Mouse (Mus musculus) embryonic facial prominence, embryonic 10.5 days (tissue): Measurements from ENCODE around the gene Dcakd. TPM values are rescaled to one million over a fixed set of nuclear protein-coding genes. Genes with fewer than 3 reads are reported as not detected.

Source experiments
- microRNA-seq: library from miRNA; unstranded; fragments of <30 nt; microRNA quantifications from one replicate; pipeline ENCODE4, GENCODE M21; 2017
- polyA plus RNA-seq: library from polyadenylated mRNA; unstranded; fragments of >200 nt; fragmentation: Nextera tagmentation; extraction: Ambion mirVana; gene quantifications from 2 replicates; pipeline ENCODE4 v1.2.1, GENCODE M21; 2016

Dcakd gene
- polyA plus RNA-seq, 1 experiment from 2014 or later = 308 TPM

Small RNAs within 50 kb of the gene (microRNA-seq; reads per million reads assigned to microRNA genes)
- not detected for gene Mir6931

Other genes with a start within 250 kb of the Dcakd start
- 80.7 and 89.6 TPM in 2 replicates for gene Gjc1, start 208.6 kb downstream of the Dcakd start, polyA plus RNA-seq
- gene Higd1b, start 192.5 kb downstream of the Dcakd start, polyA plus RNA-seq = not detected in 2 replicates
- 347 and 348 TPM in 2 replicates for gene Eftud2, start 147.3 kb downstream of the Dcakd start, polyA plus RNA-seq
- gene Ccdc103, start 147.1 kb downstream of the Dcakd start, polyA plus RNA-seq = 1.4 and 1.8 TPM in 2 replicates
- gene Fam187a, start 143.2 kb downstream of the Dcakd start, polyA plus RNA-seq = not detected in 2 replicates
- gene Gfap, start 127.4 kb downstream of the Dcakd start, polyA plus RNA-seq = 0.14 and 0.16 TPM in 2 replicates
- gene Kif18b, start 103.2 kb downstream of the Dcakd start, polyA plus RNA-seq = 12.1 and 13.0 TPM in 2 replicates
- 1.5 and 2.7 TPM in 2 replicates for gene C1ql1, start 81.6 kb downstream of the Dcakd start, polyA plus RNA-seq
- gene Nmt1, start 143 bp downstream of the Dcakd start, polyA plus RNA-seq = 63.2 and 66.0 TPM in 2 replicates
- gene Plcd3, start 73.3 kb upstream of the Dcakd start, polyA plus RNA-seq = 1.7 and 2.6 TPM in 2 replicates
- gene Acbd4, start 73.3 kb upstream of the Dcakd start, polyA plus RNA-seq = 6.3 and 10.1 TPM in 2 replicates
- gene Hexim1, start 87.9 kb upstream of the Dcakd start, polyA plus RNA-seq = 2.8 and 2.9 TPM in 2 replicates
- gene Hexim2, start 104.1 kb upstream of the Dcakd start, polyA plus RNA-seq = 8.4 and 10.9 TPM in 2 replicates
- gene Fmnl1, start 142.8 kb upstream of the Dcakd start, polyA plus RNA-seq = 0.49 and 0.67 TPM in 2 replicates
- gene 1700023F06Rik, start 180.2 kb upstream of the Dcakd start, polyA plus RNA-seq = 0.47 and 0.49 TPM in 2 replicates
- gene Spata32, start 190.1 kb upstream of the Dcakd start, polyA plus RNA-seq = not detected in 2 replicates
- gene Map3k14, start 239.1 kb upstream of the Dcakd start, polyA plus RNA-seq = 3.1 and 3.2 TPM in 2 replicates